Mouse (Mus musculus) testis, adult 2 months (tissue): ENCODE results near the gene Tm7sf2.
A peak's percentile ranks its signal among the peaks of the same experiment; 100 is the strongest.

Source experiments
- CTCF ChIP-seq: fragments of 200-500 bp; IDR thresholded peaks from 2 replicates; pipeline ENCODE4 v1.5.1; 2012; ENCODE audit warnings: low read depth, mild to moderate bottlenecking, inconsistent platforms, low read length, moderate library complexity; ENCODE audit not compliant: control insufficient read depth, insufficient read depth, insufficient replicate concordance
- POLR2A ChIP-seq: fragments of 200-500 bp; IDR thresholded peaks from 2 replicates; pipeline ENCODE4 v1.6.1; 2012; ENCODE audit warnings: low read depth, mild to moderate bottlenecking, inconsistent platforms, low read length, moderate library complexity; ENCODE audit not compliant: control insufficient read depth

GRCm38 (mm10) chr19:6076564-6077393 is 8.6 kb upstream of the Tm7sf2 start, which contains the start of gene Vps51:
- TF ChIP-seq POLR2A (peak; percentile 78), CTCF (no peak)
